Mouse (Mus musculus) midbrain, embryonic 12.5 days (tissue): ENCODE results near the gene Cct3. TPM values are rescaled to one million over a fixed set of nuclear protein-coding genes. Genes with fewer than 3 reads are reported as not detected.
A peak's percentile ranks its signal among the peaks of the same experiment; 100 is the strongest.
"Not testable (repeated sequence)": the region's sequence is repeated elsewhere in the genome, so short reads cannot be mapped to it uniquely, and the experiment has no call there.

Experiments
- ATAC-seq: fragments of 200-750 bp; cut with Nextera tagmentation; 2 replicates; pipeline ENCODE4 v1.8.0; 2017; ENCODE audit warnings: low read depth, moderate TSS enrichment, moderate library complexity; ENCODE audit not compliant: low FRiP score
- H3K27ac ChIP-seq: fragments of 300-500 bp; sonication (generic); replicated peaks from 2 replicates; pipeline ENCODE4 v1.5.1; 2016; ENCODE audit warnings: mild to moderate bottlenecking
- H3K27me3 ChIP-seq: fragments of 300-500 bp; sonication (generic); 2 replicates; pipeline ENCODE4 v1.6.1; 2016; ENCODE audit warnings: mild to moderate bottlenecking
- H3K36me3 ChIP-seq: fragments of 300-500 bp; sonication (generic); 2 replicates; pipeline ENCODE4 v1.6.1; 2016
- H3K4me1 ChIP-seq: fragments of 300-500 bp; sonication (generic); 2 replicates; pipeline ENCODE4 v1.6.1; 2016
- H3K4me2 ChIP-seq: fragments of 300-500 bp; sonication (generic); replicated peaks from 2 replicates; pipeline ENCODE4 v1.6.1; 2016; ENCODE audit warnings: mild to moderate bottlenecking, moderate library complexity
- H3K4me3 ChIP-seq: fragments of 300-500 bp; sonication (generic); 2 replicates; pipeline ENCODE4 v1.5.1; 2016; ENCODE audit warnings: mild to moderate bottlenecking
- H3K9ac ChIP-seq: fragments of 300-500 bp; sonication (generic); replicated peaks from 2 replicates; pipeline ENCODE4 v1.6.1; 2016; ENCODE audit warnings: mild to moderate bottlenecking, moderate library complexity
- H3K9me3 ChIP-seq: fragments of 300-500 bp; sonication (generic); 2 replicates; pipeline ENCODE4 v1.6.1; 2016; ENCODE audit warnings: mild to moderate bottlenecking
- WGBS: fragments of 180-500 bp; shearing (Covaris S2); methylation state at CpG from one replicate; pipeline ENCODE4 v1.1.7; 2016; 5-methylcytosine and 5-hydroxymethylcytosine counted together
- polyA plus RNA-seq: library from polyadenylated mRNA; unstranded; fragments of >200 nt; fragmentation: Nextera tagmentation; extraction: Ambion mirVana; gene quantifications from 2 replicates; pipeline ENCODE4 v1.2.1, GENCODE M21; 2016

Cct3 gene
- polyA plus RNA-seq: 606 and 646 TPM in 2 replicates

DNA sequence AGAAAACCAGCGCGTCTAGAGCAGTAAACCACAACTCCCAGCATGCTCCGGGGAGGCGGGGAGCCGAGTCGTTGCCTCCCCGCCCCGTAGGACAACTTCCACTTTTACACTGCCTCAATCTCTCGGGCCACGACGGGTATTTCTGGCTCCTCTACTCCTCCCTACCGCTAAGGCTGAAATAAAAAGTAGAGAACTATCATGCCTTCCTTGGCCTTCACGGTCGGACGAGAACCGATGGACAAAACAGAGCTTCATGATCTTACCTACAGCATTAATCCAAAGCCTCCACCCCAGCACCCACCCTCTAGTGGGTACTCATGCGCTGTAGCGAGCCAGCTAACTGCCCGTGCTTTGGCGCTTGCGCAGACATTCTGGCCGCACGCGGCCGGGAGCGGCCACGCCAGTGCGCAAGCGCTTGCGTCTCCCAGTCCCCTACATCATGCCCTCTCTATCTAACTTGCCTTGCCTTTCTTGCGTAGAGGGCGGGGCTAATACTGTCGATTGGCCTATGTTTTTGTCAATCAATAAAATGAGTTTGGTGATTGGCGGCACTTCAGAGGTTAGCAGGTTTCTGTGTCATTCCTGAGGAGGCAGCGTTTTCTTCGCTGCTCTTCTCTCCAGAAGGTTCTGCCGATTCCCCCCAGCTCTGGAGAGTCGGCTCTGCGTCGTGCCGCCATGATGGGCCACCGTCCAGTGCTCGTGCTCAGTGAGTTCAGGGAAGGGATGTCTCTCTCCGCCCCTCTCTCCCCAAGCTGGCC lies at the start of gene Cct3, which contains the start of gene Tsacc:
TSS of gene Cct3 (plus strand) at position 556 of the 758 bp plus-strand sequence.
TSS of gene Tsacc (minus strand) at position 439 of the 758 bp plus-strand sequence.
- H3K27me3 ChIP-seq: no peaks in the 10 kb centered on the region
- peak within 1 kb of the TSS; percentile 88 for H3K27ac ChIP-seq
- ATAC-seq: peak; percentile 99
- peaks cover 26% of the 10 kb centered on the region for H3K36me3 ChIP-seq
- peaks cover 18% of the 10 kb centered on the region for H3K4me1 ChIP-seq
- H3K9ac ChIP-seq: peak within 1 kb of the TSS; percentile 84
- H3K4me2 ChIP-seq: peak within 1 kb of the TSS; percentile 86
- H3K9me3 ChIP-seq: no peaks in the 10 kb centered on the region
- whole genome bisulfite sequencing: under 1% methylated on average over 44 of the region's 44 CpGs
- H3K4me3 ChIP-seq: peak within 1 kb of the TSS; percentile 70

DNA sequence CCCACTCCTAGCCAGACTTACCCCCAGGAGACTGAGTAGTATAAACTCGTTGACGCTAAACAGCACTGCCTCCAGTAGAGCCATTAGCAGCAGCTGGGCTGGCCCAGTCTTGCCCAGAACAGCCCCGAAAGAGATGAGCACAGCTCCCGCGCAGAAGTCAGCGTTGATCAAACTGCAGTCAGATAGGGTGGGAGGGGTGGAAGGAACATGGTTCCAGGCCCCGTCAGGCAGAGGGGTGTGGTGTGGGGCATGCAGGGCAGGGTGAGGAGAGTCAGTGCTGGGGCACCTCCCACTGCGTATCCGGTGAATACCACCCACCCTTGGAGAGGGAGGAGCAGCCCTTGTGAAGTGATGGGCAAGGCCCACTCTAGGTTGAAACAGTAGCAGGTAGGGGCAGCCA lies 49.2 kb upstream of the Cct3 start:
- H3K4me2 ChIP-seq: no peak overlapping the region
- WGBS: 81% methylated on average over 9 of the region's 9 CpGs
- H3K4me1 ChIP-seq: peaks cover 16% of the 10 kb centered on the region
- no peaks in the 10 kb centered on the region for H3K36me3 ChIP-seq
- no peak overlapping the region for H3K9ac ChIP-seq
- H3K27ac ChIP-seq: no peak overlapping the region
- no peak for ATAC-seq
- H3K4me3 ChIP-seq: no peak overlapping the region
- H3K9me3 ChIP-seq: no peaks in the 10 kb centered on the region
- H3K27me3 ChIP-seq: peaks cover 78% of the 10 kb centered on the region

DNA sequence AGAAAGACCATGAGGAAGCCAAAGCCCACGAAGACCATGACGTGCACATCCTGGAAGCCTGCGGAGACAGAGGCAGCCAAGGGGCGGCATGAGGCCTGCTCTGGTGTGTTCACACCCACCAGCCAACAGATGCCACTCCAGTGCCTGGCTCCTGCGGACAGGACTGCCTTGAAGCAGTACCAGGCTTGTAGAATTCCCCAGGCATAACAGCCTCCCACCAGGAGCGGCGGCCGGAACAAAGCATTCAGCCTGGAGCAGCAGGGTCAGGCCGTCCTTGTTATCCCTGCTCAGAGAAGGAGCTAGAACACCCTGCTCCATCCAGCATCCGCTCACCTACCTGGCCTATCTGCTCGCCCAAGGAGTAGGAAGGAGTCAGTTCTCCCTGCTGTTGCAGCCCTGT lies 48.5 kb upstream of the Cct3 start:
- no peak overlapping the region for H3K27ac ChIP-seq
- no peak overlapping the region for H3K4me3 ChIP-seq
- no peaks in the 10 kb centered on the region for H3K36me3 ChIP-seq
- H3K9me3 ChIP-seq: no peaks in the 10 kb centered on the region
- no peak overlapping the region for H3K9ac ChIP-seq
- ATAC-seq: no peak
- H3K4me1 ChIP-seq: peaks cover 8% of the 10 kb centered on the region; the same call in 1 of the 2 replicates
- 60% methylated on average over 11 of the region's 11 CpGs for WGBS
- no peak overlapping the region for H3K4me2 ChIP-seq
- peaks cover 78% of the 10 kb centered on the region for H3K27me3 ChIP-seq

- 81% methylated on average over 6 of the region's 6 CpGs for WGBS
- no peaks in the 10 kb centered on the region for H3K9me3 ChIP-seq
- peaks cover 78% of the 10 kb centered on the region for H3K27me3 ChIP-seq
- H3K27ac ChIP-seq: no peak overlapping the region
- H3K36me3 ChIP-seq: no peaks in the 10 kb centered on the region
- ATAC-seq: no peak
- H3K4me2 ChIP-seq: no peak overlapping the region
- peaks cover 12% of the 10 kb centered on the region for H3K4me1 ChIP-seq
- no peak overlapping the region for H3K4me3 ChIP-seq
- H3K9ac ChIP-seq: no peak overlapping the region
These were observed 44.2 kb upstream of the Cct3 start for GRCm38 (mm10) chr3:88252739-88253138.

DNA sequence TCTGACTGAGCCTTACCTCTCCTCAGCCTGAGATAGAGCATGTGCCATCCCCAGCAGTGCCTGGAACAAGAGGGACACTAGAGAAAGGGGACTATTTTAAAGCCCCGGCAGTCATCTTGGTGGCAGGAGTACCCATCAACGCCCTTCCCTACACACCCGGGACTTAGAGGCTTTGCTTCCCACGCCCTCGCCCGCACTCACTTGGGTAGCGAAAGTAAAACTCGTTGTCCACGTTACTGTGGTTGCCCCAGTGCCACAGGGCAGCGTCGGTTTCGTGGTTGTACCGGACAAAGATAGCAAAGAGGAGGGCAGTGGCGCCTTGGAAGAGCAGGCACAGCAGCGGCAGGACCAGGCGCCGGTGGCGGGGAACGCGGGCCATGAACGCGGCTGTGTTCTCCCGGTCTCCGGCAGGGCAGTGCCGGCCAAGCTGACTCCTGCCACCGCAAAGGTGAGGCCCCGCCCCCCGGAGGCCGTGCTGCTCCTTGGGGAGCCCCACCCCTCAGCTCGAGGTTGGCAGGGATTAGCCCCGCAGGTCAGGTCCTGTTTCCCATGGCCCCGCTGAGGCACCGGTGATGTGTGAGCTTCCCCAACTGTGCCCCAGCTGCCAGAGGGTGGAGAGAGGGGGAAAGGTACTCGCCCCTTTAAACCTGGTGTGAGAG lies 42.5 kb upstream of the Cct3 start, which contains the start of gene Rhbg:
TSS of gene Rhbg (minus strand) at position 442 of the 659 bp plus-strand sequence.
- H3K4me2 ChIP-seq: peak within 1 kb of the TSS; percentile 58
- no peak within 1 kb of the TSS for H3K27ac ChIP-seq
- no peaks in the 10 kb centered on the region for H3K9me3 ChIP-seq
- peak within 1 kb of the TSS; percentile 8; the same call in 1 of the 2 replicates for H3K9ac ChIP-seq
- H3K4me3 ChIP-seq: peak within 1 kb of the TSS; percentile 35
- H3K4me1 ChIP-seq: peaks cover 7% of the 10 kb centered on the region
- WGBS: 3% methylated on average over 34 of the region's 34 CpGs
- H3K36me3 ChIP-seq: no peaks in the 10 kb centered on the region
- peaks cover 69% of the 10 kb centered on the region for H3K27me3 ChIP-seq
- no peak for ATAC-seq

DNA sequence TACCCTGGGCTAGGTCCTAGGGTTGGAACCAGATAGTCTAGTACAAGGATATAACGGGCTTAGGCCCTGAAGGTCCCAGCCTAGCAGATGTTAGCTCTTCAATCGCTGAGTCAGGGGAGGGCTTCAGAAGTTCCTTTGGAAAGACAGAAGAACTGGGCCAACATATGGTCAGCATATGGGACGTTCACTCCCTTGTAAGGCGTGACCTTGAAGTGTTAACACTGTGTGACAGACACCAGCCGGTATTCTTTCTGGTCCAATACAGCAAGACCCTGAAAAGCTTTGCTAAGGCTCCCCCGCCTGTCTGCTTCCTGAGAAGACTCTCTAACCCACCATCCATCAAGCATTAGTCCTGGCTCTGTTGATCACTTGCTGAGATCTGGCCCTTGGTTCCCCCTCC lies 41.0 kb upstream of the Cct3 start:
- Histone ChIP-seq H3K36me3 (no peaks in the 10 kb centered on the region), H3K4me1 (peaks cover 7% of the 10 kb centered on the region), H3K4me3 (no peak overlapping the region), H3K27me3 (peaks cover 67% of the 10 kb centered on the region), H3K27ac (no peak overlapping the region), H3K9ac (no peak overlapping the region), H3K4me2 (no peak overlapping the region), H3K9me3 (no peaks in the 10 kb centered on the region)
- ATAC-seq: no peak
- WGBS: 82% methylated on average over 6 of the region's 6 CpGs

DNA sequence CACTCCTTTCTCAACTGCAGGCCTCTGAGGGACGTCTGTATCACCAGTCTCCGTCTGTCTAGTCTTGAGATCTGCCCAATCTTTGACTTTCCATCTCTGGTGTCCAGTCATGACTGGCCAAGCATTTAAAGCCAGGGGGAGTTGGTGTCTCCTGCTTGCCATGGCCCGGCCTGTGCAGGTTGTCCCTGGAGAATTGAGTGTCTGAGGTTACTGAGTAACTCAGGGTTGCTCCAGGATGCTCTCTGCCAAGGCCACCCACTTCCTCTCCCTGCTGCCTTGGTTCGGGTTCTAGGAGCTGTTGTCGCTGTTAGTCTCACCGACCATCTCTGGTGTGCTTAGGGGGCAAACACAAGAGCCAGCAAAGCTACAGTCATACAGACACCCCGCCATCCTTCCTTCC lies 40.5 kb upstream of the Cct3 start:
- no peak for ATAC-seq
- H3K4me3 ChIP-seq: no peak overlapping the region
- H3K27me3 ChIP-seq: peaks cover 64% of the 10 kb centered on the region
- no peak overlapping the region for H3K4me2 ChIP-seq
- H3K27ac ChIP-seq: no peak overlapping the region
- peaks cover 7% of the 10 kb centered on the region for H3K4me1 ChIP-seq
- no peak overlapping the region for H3K9ac ChIP-seq
- no peaks in the 10 kb centered on the region for H3K36me3 ChIP-seq
- WGBS: 84% methylated on average over 7 of the region's 7 CpGs
- H3K9me3 ChIP-seq: no peaks in the 10 kb centered on the region

GRCm38 (mm10) chr3:88262346-88262745 lies 34.6 kb upstream of the Cct3 start:
- no peak overlapping the region for H3K4me3 ChIP-seq
- no peaks in the 10 kb centered on the region for H3K36me3 ChIP-seq
- no peak overlapping the region for H3K27ac ChIP-seq
- H3K9me3 ChIP-seq: no peaks in the 10 kb centered on the region
- H3K9ac ChIP-seq: no peak overlapping the region
- H3K27me3 ChIP-seq: peaks cover 10% of the 10 kb centered on the region
- ATAC-seq: no peak
- 85% methylated on average over 3 of the region's 3 CpGs for WGBS
- no peak overlapping the region for H3K4me2 ChIP-seq
- H3K4me1 ChIP-seq: no peaks in the 10 kb centered on the region

- not testable (repeated sequence) for H3K27me3 ChIP-seq, H3K4me2 ChIP-seq, H3K9me3 ChIP-seq, ATAC-seq, H3K4me1 ChIP-seq, H3K36me3 ChIP-seq, H3K9ac ChIP-seq, H3K27ac ChIP-seq, H3K4me3 ChIP-seq
- WGBS: 88% methylated on average over 6 of the region's 6 CpGs
These were observed 28.9 kb upstream of the Cct3 start for GRCm38 (mm10) chr3:88268014-88268413.

DNA sequence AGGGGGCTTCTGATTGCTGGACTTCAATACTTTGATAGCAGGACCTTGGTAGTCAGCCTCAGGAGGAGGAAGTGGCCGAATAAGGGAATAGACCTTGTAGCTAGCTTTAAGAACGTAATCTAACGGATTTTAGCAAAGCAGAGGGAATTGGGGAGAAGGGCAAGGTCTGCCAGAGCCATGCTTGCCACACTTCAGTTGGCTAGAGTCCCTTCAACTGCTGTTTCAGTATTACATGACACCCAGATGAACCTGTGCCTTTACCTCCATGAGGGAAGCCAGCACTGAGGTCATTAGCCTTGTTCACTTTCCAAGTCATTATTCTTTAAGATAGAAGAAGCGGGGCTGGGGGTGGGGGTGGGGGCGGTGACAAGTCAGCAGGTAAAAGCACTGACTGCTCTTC lies 27.9 kb upstream of the Cct3 start:
- no peak overlapping the region for H3K4me2 ChIP-seq
- H3K4me1 ChIP-seq: no peaks in the 10 kb centered on the region
- WGBS: 80% methylated on average over 5 of the region's 5 CpGs
- H3K4me3 ChIP-seq: no peak overlapping the region
- no peak for ATAC-seq
- no peaks in the 10 kb centered on the region for H3K36me3 ChIP-seq
- no peak overlapping the region for H3K27ac ChIP-seq
- no peaks in the 10 kb centered on the region for H3K9me3 ChIP-seq
- no peak overlapping the region for H3K9ac ChIP-seq
- H3K27me3 ChIP-seq: no peaks in the 10 kb centered on the region

GRCm38 (mm10) chr3:88271298-88271697 lies 25.6 kb upstream of the Cct3 start:
- H3K9me3 ChIP-seq, H3K36me3 ChIP-seq, H3K4me1 ChIP-seq, H3K27ac ChIP-seq, H3K9ac ChIP-seq, H3K4me3 ChIP-seq, ATAC-seq, H3K4me2 ChIP-seq, H3K27me3 ChIP-seq: not testable (repeated sequence)
- 90% methylated on average over 2 of the region's 2 CpGs for WGBS

- Histone ChIP-seq H3K27me3 (no peaks in the 10 kb centered on the region), H3K9ac (no peak overlapping the region), H3K4me1 (no peaks in the 10 kb centered on the region), H3K27ac (no peak overlapping the region), H3K9me3 (no peaks in the 10 kb centered on the region), H3K36me3 (no peaks in the 10 kb centered on the region), H3K4me2 (no peak overlapping the region), H3K4me3 (no peak overlapping the region)
- WGBS: 92% methylated on average over 3 of the region's 3 CpGs
- no peak for ATAC-seq
These were observed 25.1 kb upstream of the Cct3 start for GRCm38 (mm10) chr3:88271859-88272258.
